Mouse (Mus musculus) thymus, adult 2 months (tissue): ENCODE measurements around the gene Nckap5.

Experiments
- CTCF ChIP-seq: fragments of 200-500 bp; IDR thresholded peaks from 2 replicates; pipeline ENCODE4 v1.5.1; 2012; ENCODE audit warnings: mild to moderate bottlenecking, control low read depth, low read length, moderate library complexity, borderline replicate concordance; ENCODE audit not compliant: control insufficient read depth, poor library complexity, insufficient read depth; ENCODE audit errors: extremely low read depth
- POLR2A ChIP-seq: fragments of 200-500 bp; IDR thresholded peaks from 2 replicates; pipeline ENCODE4 v1.6.1; 2012; ENCODE audit warnings: mild to moderate bottlenecking, low read length, control low read depth, moderate library complexity; ENCODE audit not compliant: control insufficient read depth, poor library complexity, insufficient read depth; ENCODE audit errors: extremely low read depth

DNA sequence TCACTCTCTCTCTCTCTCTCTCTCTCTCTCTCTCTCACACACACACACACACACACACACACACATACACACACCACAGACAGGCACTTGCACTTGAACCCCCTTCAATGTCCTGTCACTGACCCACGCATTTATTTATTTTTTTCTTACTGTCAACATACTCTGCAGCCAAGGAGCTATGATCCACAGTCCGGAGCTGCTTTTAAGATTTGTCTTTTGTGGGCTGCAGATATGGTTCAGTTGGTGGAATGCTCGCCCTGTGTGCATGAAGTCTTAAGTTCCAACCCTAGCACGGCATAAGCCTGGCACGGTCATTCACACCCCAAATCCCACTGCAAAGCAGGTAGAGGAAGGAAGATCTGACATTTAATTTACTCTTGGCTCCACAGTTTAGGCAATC lies 357.6 kb downstream of the Nckap5 start:
- TF ChIP-seq CTCF (no peak), POLR2A (no peak)
